Mouse (Mus musculus): ENCODE measurements around the gene Vmn1r218. TPM values are rescaled to one million over a fixed set of nuclear protein-coding genes. Genes with fewer than 3 reads are reported as not detected.
"Not testable (repeated sequence)": the region's sequence is repeated elsewhere in the genome, so short reads cannot be mapped to it uniquely, and the experiment has no call there.

The Vmn1r218 gene
- not detected in 2 replicates for polyA plus RNA-seq (2012; rRNA removed)

DNA sequence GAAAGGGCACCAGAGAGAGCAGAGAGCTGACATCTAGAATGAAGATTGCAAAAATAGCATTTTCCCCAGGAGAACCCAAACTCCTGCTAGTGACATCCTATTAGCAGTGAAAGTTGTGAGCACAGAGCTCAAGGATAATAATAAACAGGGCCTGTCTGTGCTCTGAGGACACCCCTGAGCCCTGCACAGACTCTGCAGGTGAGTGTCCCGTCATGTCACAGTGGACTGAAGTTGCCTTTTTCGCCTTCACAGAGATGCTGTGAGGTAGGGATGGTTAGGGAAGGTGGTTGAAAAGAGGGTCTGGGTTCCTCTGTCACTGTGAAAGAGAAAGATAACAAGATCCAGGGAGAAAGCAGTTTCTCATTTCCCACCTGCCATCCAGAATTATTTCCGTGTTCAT lies at the start of gene Vmn1r218:
Vmn1r218 (plus strand) TSS at position 57 of the 400 bp plus-strand sequence.
- no peaks in the 10 kb centered on the region for H3K4me1 ChIP-seq (ENCODE audit: control insufficient read depth, insufficient read depth, low read length)
- H3K27me3 ChIP-seq (ENCODE audit: control insufficient read depth, insufficient read depth, low read length) = no peaks in the 10 kb centered on the region
- no peak within 1 kb of the TSS for H3K4me3 ChIP-seq (ENCODE audit: control insufficient read depth, low read depth, low read length)
- no peaks in the 10 kb centered on the region for H3K36me3 ChIP-seq (ENCODE audit: control insufficient read depth, insufficient read depth, low read length)
- TF ChIP-seq POLR2A (IDR thresholded peaks at IDR 0.05; ENCODE audit: control insufficient read depth, low read depth, low read length) = no peak
- TF ChIP-seq CTCF (IDR thresholded peaks at IDR 0.05; ENCODE audit: control insufficient read depth, insufficient read depth, insufficient replicate concordance, low read depth, low read length) = no peak
- H3K27ac ChIP-seq (ENCODE audit: control insufficient read depth, insufficient read depth, low read depth, low read length) = no peak within 1 kb of the TSS

DNA sequence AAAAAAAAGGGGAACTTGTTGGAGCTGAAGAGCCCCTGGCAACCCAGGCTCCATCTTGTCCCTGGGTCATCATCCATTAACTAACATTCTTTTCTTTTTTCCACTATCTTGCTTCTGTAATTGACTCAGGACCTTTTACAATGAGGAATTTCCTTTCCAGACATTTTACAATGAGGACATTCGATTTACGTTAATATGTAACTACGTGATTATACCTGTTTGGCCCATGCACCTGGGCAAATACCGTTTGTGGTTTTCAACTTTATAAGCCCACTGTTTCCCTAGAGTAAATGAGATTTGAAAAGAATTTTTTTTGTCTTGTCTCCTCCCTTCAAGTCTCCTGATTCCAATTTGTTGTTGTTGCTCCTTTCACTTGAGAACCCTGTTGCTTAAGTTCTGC lies 38.6 kb upstream of the Vmn1r218 start:
- Histone ChIP-seq H3K36me3 (ENCODE audit: control insufficient read depth, insufficient read depth, low read length) (no peaks in the 10 kb centered on the region), H3K4me1 (ENCODE audit: control insufficient read depth, insufficient read depth, low read length) (no peaks in the 10 kb centered on the region), H3K27ac (ENCODE audit: control insufficient read depth, insufficient read depth, low read depth, low read length) (no peak overlapping the region), H3K4me3 (ENCODE audit: control insufficient read depth, low read depth, low read length) (no peak overlapping the region), H3K27me3 (ENCODE audit: control insufficient read depth, insufficient read depth, low read length) (no peaks in the 10 kb centered on the region)
- no peak for TF ChIP-seq POLR2A (IDR thresholded peaks at IDR 0.05; ENCODE audit: control insufficient read depth, low read depth, low read length)

GRCm38 (mm10) chr13:23118126-23118525 lies 14.8 kb upstream of the Vmn1r218 start, which contains the start of gene Vmn1r217:
Vmn1r217 (minus strand) TSS chr13:23118226.
- not testable (repeated sequence) for H3K36me3 ChIP-seq (ENCODE audit: control insufficient read depth, insufficient read depth, low read length); H3K27ac ChIP-seq (ENCODE audit: control insufficient read depth, insufficient read depth, low read depth, low read length); H3K27me3 ChIP-seq (ENCODE audit: control insufficient read depth, insufficient read depth, low read length); H3K4me3 ChIP-seq (ENCODE audit: control insufficient read depth, low read depth, low read length); H3K4me1 ChIP-seq (ENCODE audit: control insufficient read depth, insufficient read depth, low read length)

- H3K36me3 ChIP-seq (ENCODE audit: control insufficient read depth, insufficient read depth, low read length) = no peaks in the 10 kb centered on the region
- no peak overlapping the region for H3K4me3 ChIP-seq (ENCODE audit: control insufficient read depth, low read depth, low read length)
- H3K4me1 ChIP-seq (ENCODE audit: control insufficient read depth, insufficient read depth, low read length) = no peaks in the 10 kb centered on the region
- no peaks in the 10 kb centered on the region for H3K27me3 ChIP-seq (ENCODE audit: control insufficient read depth, insufficient read depth, low read length)
- no peak for TF ChIP-seq CTCF (IDR thresholded peaks at IDR 0.05; ENCODE audit: control insufficient read depth, insufficient read depth, insufficient replicate concordance, low read depth, low read length)
- no peak for TF ChIP-seq POLR2A (IDR thresholded peaks at IDR 0.05; ENCODE audit: control insufficient read depth, low read depth, low read length)
- no peak overlapping the region for H3K27ac ChIP-seq (ENCODE audit: control insufficient read depth, insufficient read depth, low read depth, low read length)
These were observed 12.3 kb upstream of the Vmn1r218 start for GRCm38 (mm10) chr13:23120611-23121010.

- H3K27me3 ChIP-seq (ENCODE audit: control insufficient read depth, insufficient read depth, low read length) = no peaks in the 10 kb centered on the region
- H3K4me3 ChIP-seq (ENCODE audit: control insufficient read depth, low read depth, low read length) = no peak overlapping the region
- no peaks in the 10 kb centered on the region for H3K4me1 ChIP-seq (ENCODE audit: control insufficient read depth, insufficient read depth, low read length)
- H3K27ac ChIP-seq (ENCODE audit: control insufficient read depth, insufficient read depth, low read depth, low read length) = no peak overlapping the region
- TF ChIP-seq CTCF (IDR thresholded peaks at IDR 0.05; ENCODE audit: control insufficient read depth, insufficient read depth, insufficient replicate concordance, low read depth, low read length) (no peak), POLR2A (IDR thresholded peaks at IDR 0.05; ENCODE audit: control insufficient read depth, low read depth, low read length) (no peak)
- no peaks in the 10 kb centered on the region for H3K36me3 ChIP-seq (ENCODE audit: control insufficient read depth, insufficient read depth, low read length)
These were observed 546 bp downstream of the Vmn1r218 start for GRCm38 (mm10) chr13:23133501-23133900.

GRCm38 (mm10) chr13:23138880-23139279 lies 5.9 kb downstream of the Vmn1r218 start:
- no peaks in the 10 kb centered on the region for H3K4me1 ChIP-seq (ENCODE audit: control insufficient read depth, insufficient read depth, low read length)
- H3K27me3 ChIP-seq (ENCODE audit: control insufficient read depth, insufficient read depth, low read length) = no peaks in the 10 kb centered on the region
- H3K4me3 ChIP-seq (ENCODE audit: control insufficient read depth, low read depth, low read length) = no peak overlapping the region
- no peaks in the 10 kb centered on the region for H3K36me3 ChIP-seq (ENCODE audit: control insufficient read depth, insufficient read depth, low read length)
- TF ChIP-seq CTCF (IDR thresholded peaks at IDR 0.05; ENCODE audit: control insufficient read depth, insufficient read depth, insufficient replicate concordance, low read depth, low read length) = no peak
- no peak for TF ChIP-seq POLR2A (IDR thresholded peaks at IDR 0.05; ENCODE audit: control insufficient read depth, low read depth, low read length)
- no peak overlapping the region for H3K27ac ChIP-seq (ENCODE audit: control insufficient read depth, insufficient read depth, low read depth, low read length)

- no peaks in the 10 kb centered on the region for H3K4me1 ChIP-seq (ENCODE audit: control insufficient read depth, insufficient read depth, low read length)
These were observed 24.9 kb downstream of the Vmn1r218 start for GRCm38 (mm10) chr13:23157848-23158247.

GRCm38 (mm10) chr13:23159012-23159411 lies 26.1 kb downstream of the Vmn1r218 start, which contains the start of gene Vmn1r219:
Vmn1r219 (plus strand) TSS chr13:23159312.
- Histone ChIP-seq H3K36me3 (ENCODE audit: control insufficient read depth, insufficient read depth, low read length) (no peaks in the 10 kb centered on the region), H3K27ac (ENCODE audit: control insufficient read depth, insufficient read depth, low read depth, low read length) (no peak within 1 kb of the TSS), H3K4me3 (ENCODE audit: control insufficient read depth, low read depth, low read length) (no peak within 1 kb of the TSS), H3K4me1 (ENCODE audit: control insufficient read depth, insufficient read depth, low read length) (no peaks in the 10 kb centered on the region), H3K27me3 (ENCODE audit: control insufficient read depth, insufficient read depth, low read length) (no peaks in the 10 kb centered on the region)
- TF ChIP-seq POLR2A (IDR thresholded peaks at IDR 0.05; ENCODE audit: control insufficient read depth, low read depth, low read length) = no peak
- TF ChIP-seq CTCF (IDR thresholded peaks at IDR 0.05; ENCODE audit: control insufficient read depth, insufficient read depth, insufficient replicate concordance, low read depth, low read length) = no peak

More at GRCm38 (mm10) chr13:23157848-23158247, 24.9 kb downstream of the Vmn1r218 start:
- Histone ChIP-seq H3K36me3 (ENCODE audit: control insufficient read depth, insufficient read depth, low read length) (no peaks in the 10 kb centered on the region), H3K4me3 (ENCODE audit: control insufficient read depth, low read depth, low read length) (no peak overlapping the region), H3K27ac (ENCODE audit: control insufficient read depth, insufficient read depth, low read depth, low read length) (no peak overlapping the region), H3K27me3 (ENCODE audit: control insufficient read depth, insufficient read depth, low read length) (no peaks in the 10 kb centered on the region)
- no peak for TF ChIP-seq CTCF (IDR thresholded peaks at IDR 0.05; ENCODE audit: control insufficient read depth, insufficient read depth, insufficient replicate concordance, low read depth, low read length)
- no peak for TF ChIP-seq POLR2A (IDR thresholded peaks at IDR 0.05; ENCODE audit: control insufficient read depth, low read depth, low read length)

- H3K4me3 ChIP-seq (ENCODE audit: control insufficient read depth, low read depth, low read length); H3K36me3 ChIP-seq (ENCODE audit: control insufficient read depth, insufficient read depth, low read length); H3K27me3 ChIP-seq (ENCODE audit: control insufficient read depth, insufficient read depth, low read length); H3K27ac ChIP-seq (ENCODE audit: control insufficient read depth, insufficient read depth, low read depth, low read length); H3K4me1 ChIP-seq (ENCODE audit: control insufficient read depth, insufficient read depth, low read length): not testable (repeated sequence)
These were observed 33.5 kb downstream of the Vmn1r218 start for GRCm38 (mm10) chr13:23166471-23166870.

Data from testis, adult 2 months (tissue).